Mouse (Mus musculus) cerebellum, adult 2 months (tissue): ENCODE measurements around the gene Drd1. TPM values are rescaled to one million over a fixed set of nuclear protein-coding genes. Genes with fewer than 3 reads are reported as not detected.
A peak's percentile ranks its signal among the peaks of the same experiment; 100 is the strongest.

Experiments used
- DNase-seq, 2 experiments: peaks; one replicate each; pipeline ENCODE4 v3.0.0; 2021
- H3K27ac ChIP-seq: fragments of 200-500 bp; 2 replicates; pipeline ENCODE4 v1.5.1; 2012; ENCODE audit warnings: low read length, control low read depth, inconsistent platforms; ENCODE audit not compliant: insufficient read depth
- H3K27me3 ChIP-seq: fragments of 200-500 bp; 2 replicates; pipeline ENCODE4 v1.6.1; 2012; ENCODE audit warnings: inconsistent platforms, mild to moderate bottlenecking, low read length, moderate library complexity; ENCODE audit not compliant: control insufficient read depth, insufficient read depth
- H3K4me1 ChIP-seq: fragments of 200-500 bp; 2 replicates; pipeline ENCODE4 v1.6.1; 2011; ENCODE audit warnings: low read length; ENCODE audit not compliant: control insufficient read depth, insufficient read depth
- H3K4me3 ChIP-seq: fragments of 200-500 bp; replicated peaks from 2 replicates; pipeline ENCODE3; 2011; ENCODE audit warnings: mild to moderate bottlenecking, low read depth, low read length, control low read depth; ENCODE audit not compliant: insufficient read depth
- CTCF ChIP-seq: fragments of 200-500 bp; IDR thresholded peaks from 2 replicates; pipeline ENCODE4 v1.5.1; 2011; ENCODE audit warnings: low read depth, mild to moderate bottlenecking, control low read depth, low read length, moderate library complexity, borderline replicate concordance; ENCODE audit not compliant: insufficient read depth
- POLR2A ChIP-seq: fragments of 200-500 bp; IDR thresholded peaks from 2 replicates; pipeline ENCODE4 v1.6.1; 2011; ENCODE audit warnings: low read length, control low read depth, borderline replicate concordance; ENCODE audit not compliant: insufficient read depth
- WGBS: fragments of 180-500 bp; shearing (Covaris S2); methylation state at CpG from one replicate; pipeline ENCODE4 v1.1.7; 2018; 5-methylcytosine and 5-hydroxymethylcytosine counted together
- polyA plus RNA-seq: library from polyadenylated mRNA; depleted of rRNA; stranded (reverse); fragments of >200 nt; gene quantifications from 2 replicates; pipeline ENCODE4 v1.2.3, GENCODE M21; 2012

The Drd1 gene
- polyA plus RNA-seq, 1 experiment, result 0.57 TPM

- Histone ChIP-seq H3K4me3 (no peak overlapping the region), H3K27me3 (no peaks in the 10 kb centered on the region), H3K27ac (no peak overlapping the region), H3K4me1 (peaks cover 3% of the 10 kb centered on the region; the same call in 1 of the 2 replicates)
- TF ChIP-seq CTCF (no peak), POLR2A (no peak)
- 75% methylated on average over 11 of the region's 11 CpGs for WGBS
- no peak for DNase-seq
These were observed 22.1 kb upstream of the Drd1 start for GRCm38 (mm10) chr13:54077470-54078174.

GRCm38 (mm10) chr13:54076762-54077460, 21.4 kb upstream of the Drd1 start:
- no peak for DNase-seq
- no peak overlapping the region for H3K4me3 ChIP-seq
- TF ChIP-seq CTCF, result no peak
- TF ChIP-seq POLR2A, result no peak
- peaks cover 3% of the 10 kb centered on the region; the same call in 1 of the 2 replicates for H3K4me1 ChIP-seq
- no peak overlapping the region for H3K27ac ChIP-seq
- 82% methylated on average over 11 of the region's 11 CpGs for WGBS
- H3K27me3 ChIP-seq, result no peaks in the 10 kb centered on the region

GRCm38 (mm10) chr13:54076051-54076450, 20.5 kb upstream of the Drd1 start:
- WGBS, result 86% methylated on average over 6 of the region's 6 CpGs
- TF ChIP-seq CTCF (no peak), POLR2A (no peak)
- peaks cover 3% of the 10 kb centered on the region; the same call in 1 of the 2 replicates for H3K4me1 ChIP-seq

GRCm38 (mm10) chr13:54075416-54075815, 19.9 kb upstream of the Drd1 start:
- no peak overlapping the region for H3K27ac ChIP-seq
- WGBS, result 90% methylated on average over 2 of the region's 2 CpGs
- H3K27me3 ChIP-seq, result no peaks in the 10 kb centered on the region
- H3K4me1 ChIP-seq, result peaks cover 3% of the 10 kb centered on the region; the same call in 1 of the 2 replicates
- DNase-seq, result no peak
- TF ChIP-seq POLR2A, result no peak
- no peak for TF ChIP-seq CTCF
- H3K4me3 ChIP-seq, result no peak overlapping the region

More at GRCm38 (mm10) chr13:54076051-54076450, 20.5 kb upstream of the Drd1 start:
- no peak for DNase-seq
- H3K4me3 ChIP-seq, result no peak overlapping the region
- no peaks in the 10 kb centered on the region for H3K27me3 ChIP-seq
- H3K27ac ChIP-seq, result no peak overlapping the region

GRCm38 (mm10) chr13:54073491-54073890, 18.0 kb upstream of the Drd1 start:
- Histone ChIP-seq H3K4me1 (0 out of 2 replicates have a peak, but pooled peaks cover 1% of the 10 kb centered on the region), H3K4me3 (no peak overlapping the region), H3K27ac (no peak overlapping the region), H3K27me3 (no peaks in the 10 kb centered on the region)
- 56% methylated on average over 2 of the region's 2 CpGs for WGBS
- no peak for TF ChIP-seq CTCF
- TF ChIP-seq POLR2A, result no peak
- no peak for DNase-seq

- Histone ChIP-seq H3K4me1 (no peaks in the 10 kb centered on the region), H3K27ac (no peak overlapping the region), H3K4me3 (no peak overlapping the region), H3K27me3 (no peaks in the 10 kb centered on the region)
- 3% methylated on average over 1 of the region's 1 CpGs for WGBS
- TF ChIP-seq POLR2A, result no peak
- no peak for TF ChIP-seq CTCF
- no peak for DNase-seq
These were observed 17.6 kb upstream of the Drd1 start for GRCm38 (mm10) chr13:54073066-54073465.

GRCm38 (mm10) chr13:54072526-54073057, 17.1 kb upstream of the Drd1 start:
- TF ChIP-seq CTCF (no peak), POLR2A (no peak)
- Histone ChIP-seq H3K27me3 (no peaks in the 10 kb centered on the region), H3K4me1 (no peaks in the 10 kb centered on the region), H3K27ac (no peak overlapping the region), H3K4me3 (peak overlapping the region; percentile 63)
- 36% methylated on average over 10 of the region's 10 CpGs for WGBS
- no peak for DNase-seq
